ENCODE assay signal across 10 mouse cellular contexts in genomic region chr1:126865591-126866086, GRCm38 (mm10). TPM values are rescaled to one million over a fixed set of nuclear protein-coding genes. Genes with fewer than 3 reads are reported as not detected.
DNase-seq lines count a peak whose midpoint lies in the region; ATAC-seq and TF ChIP-seq lines count a peak whose summit lies in the region.
"Had no signal": no experiment of that assay in that cellular context is flagged by ENCODE, and none has a peak within 500 bp of the region (broad histone marks: within the 10 kb centered on the region; RNA-seq: fewer than 3 reads in every experiment).

No protein-coding gene starts in this region.

- no peak for TF ChIP-seq POLR2A in thymus, adult 2 months (IDR thresholded peaks at IDR 0.05; ENCODE audit: control insufficient read depth, extremely low read depth, insufficient read depth, low read length, poor library complexity)

- TF ChIP-seq CTCF in thymus, adult 2 months (IDR thresholded peaks at IDR 0.05; ENCODE audit: borderline replicate concordance, control insufficient read depth, extremely low read depth, insufficient read depth, low read length, poor library complexity): no peak
- TF ChIP-seq CTCF in stomach, postnatal 0 days (IDR thresholded peaks at IDR 0.05; ENCODE audit: low read depth): no peak

- no peak overlapping the region for H3K27ac ChIP-seq in thymus, adult 2 months (ENCODE audit: control insufficient read depth, insufficient read depth, low read length)
- H3K27ac ChIP-seq in stomach, postnatal 0 days (replicated peaks): no peak overlapping the region

- H3K4me3 ChIP-seq in thymus, adult 2 months (ENCODE audit: control insufficient read depth, insufficient read depth, low read length): no peak overlapping the region
- H3K4me3 ChIP-seq in stomach, postnatal 0 days (ENCODE audit: low read depth, low read length): no peak overlapping the region
- H3K4me3 ChIP-seq: myocyte had no signal

- intact Hi-C loops in left cerebral cortex, postnatal 10 days (cut with DNase I): no loop called here

- H3K9ac ChIP-seq in stomach, postnatal 0 days (ENCODE audit: low read length): no peak overlapping the region

- H3K27me3 ChIP-seq in thymus, adult 2 months (ENCODE audit: control insufficient read depth, insufficient read depth, low read length): no peaks in the 10 kb centered on the region
- H3K27me3 ChIP-seq in stomach, postnatal 0 days (ENCODE audit: control insufficient read depth, insufficient read depth, low read length): no peaks in the 10 kb centered on the region

- H3K9me3 ChIP-seq in stomach, postnatal 0 days (ENCODE audit: control insufficient read depth, low read length): no peaks in the 10 kb centered on the region

- TF ChIP-seq EP300 in stomach, postnatal 0 days (optimal IDR thresholded peaks at IDR 0.05): no peak

- no peaks in the 10 kb centered on the region for H3K36me3 ChIP-seq in thymus, adult 2 months (ENCODE audit: control insufficient read depth, insufficient read depth, low read length)
- no peaks in the 10 kb centered on the region for H3K36me3 ChIP-seq in stomach, postnatal 0 days (ENCODE audit: control insufficient read depth, insufficient read depth, low read length)

- WGBS in thymus, adult 2 months: 87% methylated on average over 7 of the region's 7 CpGs
- WGBS in stomach, postnatal 0 days: 55% methylated on average over 7 of the region's 7 CpGs

- no peak for ATAC-seq in cerebellum, adult (ENCODE audit: insufficient number of reproducible peaks, low FRiP score, low TSS enrichment)
- no peak for ATAC-seq in stomach, postnatal 0 days (ENCODE audit: low FRiP score, low TSS enrichment)
- ATAC-seq: activated CD4-positive, CD25-positive, alpha-beta regulatory T cell, adult 4 months had no signal

- H3K4me2 ChIP-seq in stomach, postnatal 0 days (replicated peaks; ENCODE audit: low read depth): no peak overlapping the region

- peak; percentile 8 for DNase-seq in cerebellum, adult 11 months
- peak; percentile 8 to 17 for DNase-seq in frontal cortex, postnatal 14 days (ENCODE audit: low spot score in 2 of 2)
- peak; percentile 24 to 57 for DNase-seq in left cerebral cortex, postnatal 10 days (ENCODE audit: extremely low spot score in 1 of 2, low spot score in 2 of 2)
- DNase-seq in right cerebral cortex, postnatal 10 days (ENCODE audit: low spot score in 2 of 2): peak; percentile 65 to 78
- DNase-seq in thymus, adult 2 months: no peak
- no peak for DNase-seq in stomach, postnatal 0 days (ENCODE audit: low spot score)
- no peak for DNase-seq in kidney, postnatal 14 days

- no peaks in the 10 kb centered on the region for H3K4me1 ChIP-seq in thymus, adult 2 months (replicated peaks; ENCODE audit: control insufficient read depth, insufficient read depth, low read length)
- H3K4me1 ChIP-seq in stomach, postnatal 0 days (replicated peaks; ENCODE audit: control insufficient read depth, insufficient read depth): no peaks in the 10 kb centered on the region

RNA-seq across cellular contexts. Expression of gene Nckap5, which starts 35.0 kb away (rescaled TPM):
- 1 to 10 TPM; 8.1 to 9.4 TPM for total RNA-seq in left cerebral cortex, postnatal 10 days (2021)
- 0.23 and 0.50 TPM in 2 replicates for polyA plus RNA-seq in thymus, adult 2 months (2012; rRNA removed)
- 1.9 and 2.7 TPM in 2 replicates for polyA plus RNA-seq in stomach, postnatal 0 days (2015; fragmentation: Nextera tagmentation; extraction: Ambion mirVana)

Comparison
In these comparisons a context has a peak if more than half of its experiments do, and no peak if none do; other contexts are left out.
1. DNase-seq: peak in cerebellum, adult 11 months (single experiment), frontal cortex, postnatal 14 days (2 of 2), left cerebral cortex, postnatal 10 days (2 of 2) and right cerebral cortex, postnatal 10 days (2 of 2); none in thymus, adult 2 months (single experiment), stomach, postnatal 0 days (single experiment) and kidney, postnatal 14 days (single experiment).